Mouse (Mus musculus) gastrocnemius, postnatal 36 days (tissue): ENCODE measurements around the gene Abcc3. TPM values are rescaled to one million over a fixed set of nuclear protein-coding genes. Genes with fewer than 3 reads are reported as not detected.

ENCODE experiments used
- DNase-seq, 2 experiments: peaks; one replicate each; pipeline ENCODE4 v3.0.0; 2022
- intact Hi-C: fragments of 180-260 bp; cut with DNase I; formaldehyde crosslinking; loops from one replicate; pipeline ENCODE4 v1.15.1; 2025
- total RNA-seq, 2 experiments: library from RNA; stranded (reverse); gene quantifications; 2 replicates each; pipeline ENCODE4 v1.2.3; 2021

Abcc3 gene
- total RNA-seq, 2 experiments from 2014 or later, result 0.47 to 0.48 TPM

DNA sequence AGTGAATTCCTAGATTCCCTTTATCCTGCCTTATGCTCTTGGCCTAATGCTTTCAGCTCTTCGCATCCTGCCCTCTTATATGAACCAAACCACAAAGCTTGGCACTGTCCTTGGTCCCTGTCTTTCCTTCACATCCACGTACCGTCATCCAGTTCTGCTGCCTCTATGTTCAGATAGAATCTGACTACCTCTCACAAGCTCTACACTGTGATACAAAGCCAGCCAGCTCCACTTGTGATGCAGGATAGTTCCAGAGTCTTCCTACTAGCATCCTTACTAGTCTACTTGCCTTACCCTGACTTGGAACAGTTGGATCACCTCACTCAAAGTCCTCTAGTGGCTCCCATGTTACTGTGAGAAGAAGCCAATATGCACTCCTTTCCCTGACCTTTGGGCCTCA lies 62.6 kb downstream of the Abcc3 start:
- intact Hi-C loops, result no loop called here

DNA sequence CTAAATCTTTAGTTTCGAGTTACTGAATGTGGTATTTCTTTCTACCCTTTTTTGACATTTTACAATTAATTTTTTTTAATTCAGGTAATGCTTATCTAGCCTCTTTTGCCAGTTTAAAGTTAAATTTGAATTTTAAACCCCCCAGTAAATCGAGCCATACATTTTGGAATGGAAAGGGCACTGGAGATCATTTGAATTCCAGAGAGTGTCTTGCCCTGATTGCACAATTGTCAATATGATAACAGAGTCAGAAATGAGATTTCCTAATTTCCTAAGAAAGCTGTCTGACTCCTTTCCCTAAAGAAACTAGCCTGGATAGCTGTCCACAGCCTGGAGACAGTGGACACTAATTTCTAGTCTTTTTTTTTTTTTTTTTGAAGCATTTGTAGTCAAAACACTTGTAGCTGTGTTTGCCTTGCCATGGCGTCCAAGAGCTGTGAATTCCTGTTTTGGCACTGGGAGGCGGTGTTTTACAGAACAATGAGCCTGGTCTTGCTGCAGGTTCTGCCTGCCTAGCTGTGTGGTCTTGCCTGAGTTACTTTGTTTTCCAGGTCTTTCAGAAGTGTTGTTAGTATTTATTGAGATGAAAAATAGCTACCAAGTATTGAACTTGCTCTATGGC lies 63.4 kb downstream of the Abcc3 start:
- DNase-seq, result peak in 1 of 2 experiments; percentile 22
- intact Hi-C loops, result no loop called here

More for the DNA sequence above, 62.6 kb downstream of the Abcc3 start:
- no peak for DNase-seq

DNA sequence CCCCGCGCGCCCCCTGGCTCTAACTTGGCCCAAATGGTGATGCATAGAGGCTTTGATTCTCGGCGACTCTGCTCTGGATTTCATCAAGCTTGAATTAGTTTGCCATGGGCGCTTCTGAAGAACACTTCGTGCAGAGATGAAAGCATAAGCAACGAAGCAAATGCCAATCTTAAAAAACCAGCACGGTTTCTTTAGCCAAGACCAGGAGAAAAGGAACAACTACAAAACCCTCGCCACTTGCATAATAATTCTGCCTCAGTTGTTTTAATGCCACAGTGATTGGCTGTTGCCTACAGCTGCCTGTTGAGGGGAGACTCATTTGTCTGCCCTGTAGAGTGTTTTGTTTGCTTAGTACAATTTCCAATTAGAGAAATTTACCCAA lies 64.2 kb downstream of the Abcc3 start:
- intact Hi-C loops, result no loop called here

DNA sequence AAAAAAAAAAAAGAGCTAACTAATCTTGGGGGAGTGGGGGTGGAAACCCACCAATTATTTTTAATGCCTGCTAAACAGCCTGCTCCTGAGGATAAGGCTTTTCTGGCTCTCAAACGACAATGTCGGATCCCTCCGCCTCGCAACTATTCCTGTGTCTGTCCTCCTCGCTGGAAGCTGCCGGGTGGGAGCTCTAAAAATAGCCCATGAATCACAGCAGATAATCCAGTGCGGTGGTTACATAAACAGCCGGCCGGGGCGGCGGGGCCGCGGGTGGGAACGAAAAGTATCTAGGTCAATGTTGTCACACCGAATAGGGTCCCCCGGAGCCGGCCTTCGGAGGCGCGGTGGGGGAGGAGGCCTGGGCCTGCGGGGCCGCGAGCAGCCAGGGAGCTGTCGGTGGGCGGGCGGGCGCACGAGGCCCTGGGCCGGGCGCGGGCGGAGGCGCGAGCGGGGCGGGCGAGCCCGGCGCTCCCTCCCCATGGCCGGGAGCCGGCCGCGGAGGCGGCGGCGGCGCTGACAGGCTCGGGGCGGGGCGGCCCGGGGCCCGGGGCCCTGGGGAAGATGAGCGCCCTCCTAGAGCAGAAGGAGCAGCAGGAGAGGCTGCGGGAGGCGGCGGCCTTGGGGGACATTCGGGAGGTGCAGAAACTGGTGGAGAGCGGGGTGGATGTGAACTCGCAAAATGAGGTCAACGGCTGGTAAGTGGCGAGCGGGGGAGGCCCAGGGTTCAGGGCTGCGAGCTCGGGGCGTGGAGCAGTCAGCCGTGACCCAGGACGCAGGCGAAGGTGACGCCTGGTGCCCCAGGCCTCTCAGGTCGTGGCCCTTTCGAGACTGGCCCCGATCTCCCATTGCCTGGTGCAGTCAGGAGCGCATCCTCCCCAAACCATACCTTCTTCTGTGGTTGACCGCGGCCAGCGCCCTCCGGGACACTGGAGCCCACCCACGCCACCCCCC lies 64.8 kb downstream of the Abcc3 start, which contains the start of gene Ankrd40:
TSS of gene Ankrd40 (plus strand) at position 309 of the 951 bp plus-strand sequence.
- DNase-seq, result peak; percentile 93 to 94
- intact Hi-C loops, result no loop called here

More for the DNA sequence above, 64.2 kb downstream of the Abcc3 start:
- no peak for DNase-seq

DNA sequence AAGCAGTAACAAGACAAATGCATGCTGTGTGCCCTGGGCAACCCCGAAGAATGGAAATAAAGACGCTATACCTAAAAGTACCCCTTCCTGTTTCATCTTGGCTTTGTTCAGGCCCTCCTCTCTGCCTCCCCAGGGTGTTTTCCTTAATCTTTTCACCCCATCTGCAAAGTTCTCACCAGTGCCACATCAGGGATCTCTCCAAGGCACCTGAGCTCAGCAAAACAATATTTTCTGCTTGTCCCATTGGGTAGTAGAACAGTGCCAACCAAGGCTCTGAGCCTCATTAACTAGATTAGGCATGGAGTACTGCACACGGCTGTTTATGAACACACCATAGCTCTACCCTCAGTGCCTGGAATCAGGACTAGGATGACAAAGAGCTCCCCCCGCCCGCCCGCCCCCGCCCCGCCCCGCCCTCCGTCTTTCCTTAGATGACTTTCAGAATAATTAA lies 65.8 kb downstream of the Abcc3 start:
- intact Hi-C loops, result no loop called here
- no peak for DNase-seq

DNA sequence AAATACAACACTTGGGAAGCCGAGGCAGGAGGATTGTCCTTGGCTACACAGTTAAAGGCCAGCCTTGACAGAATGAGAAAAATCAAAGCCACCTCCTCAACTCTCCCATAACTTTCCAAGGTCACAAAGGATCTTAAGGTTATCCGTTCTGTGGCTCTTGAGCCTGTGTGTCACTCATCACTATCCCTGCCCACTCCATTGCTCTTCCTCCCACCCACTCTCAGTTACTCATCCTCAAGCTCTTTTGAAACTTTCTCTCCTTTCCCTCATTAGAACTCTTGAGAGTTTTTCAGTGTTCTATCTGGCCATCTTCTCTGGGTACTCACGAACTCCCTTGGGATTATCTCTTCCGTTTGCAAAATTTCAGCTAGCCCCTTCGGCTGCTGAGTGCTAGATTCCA lies 68.2 kb downstream of the Abcc3 start:
- intact Hi-C loops, result no loop called here
- no peak for DNase-seq

DNA sequence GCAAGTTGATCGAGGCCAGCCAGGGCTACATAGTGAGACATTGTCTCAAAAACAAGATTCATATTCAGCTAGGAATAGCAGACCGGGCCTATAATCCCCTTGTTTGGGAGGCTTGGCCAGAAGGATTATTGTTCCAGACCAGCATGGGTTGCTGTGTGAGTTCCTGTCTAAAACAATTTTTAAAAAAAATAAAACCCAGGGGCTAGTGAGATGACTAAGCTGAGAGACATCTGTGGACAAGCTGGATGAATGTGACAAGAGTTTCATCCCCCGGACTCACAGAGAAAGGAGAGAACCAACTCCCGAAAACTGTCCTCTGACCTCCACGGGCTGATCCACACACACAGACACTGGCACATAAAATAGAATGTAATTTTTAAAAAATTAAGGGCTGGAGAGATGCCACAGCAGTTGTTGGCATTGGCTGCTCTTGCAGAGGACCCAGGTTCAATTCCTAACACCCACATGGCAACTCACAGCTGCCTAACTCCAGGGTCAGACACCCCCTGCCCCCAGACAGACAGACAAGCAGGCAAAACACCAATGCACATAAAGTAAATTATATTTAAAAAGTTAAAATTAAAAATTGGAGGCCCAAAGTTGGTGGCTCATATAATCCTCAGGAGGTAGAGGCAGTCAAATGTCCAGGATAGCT lies 69.4 kb downstream of the Abcc3 start:
- intact Hi-C loops, result no loop called here
- DNase-seq, result no peak

DNA sequence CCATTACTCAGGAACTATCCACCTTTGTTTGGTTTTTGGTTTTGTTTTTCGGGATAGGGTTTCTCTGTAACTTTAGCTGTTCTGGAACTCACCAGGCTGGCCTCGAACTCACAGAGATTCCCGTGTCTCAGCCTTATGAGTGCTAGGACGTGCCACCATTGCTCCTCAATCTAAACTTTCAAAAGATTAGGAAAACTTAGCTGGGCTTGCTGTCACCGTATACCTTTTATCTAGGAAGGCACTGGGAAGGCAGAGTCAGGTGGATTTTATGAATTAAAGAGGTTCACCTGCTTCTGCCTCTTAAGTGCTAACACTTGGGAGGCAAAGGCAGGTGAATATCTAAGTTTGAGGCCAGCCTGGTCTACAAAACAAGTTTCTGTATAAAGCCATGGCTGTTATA lies 70.2 kb downstream of the Abcc3 start:
- DNase-seq, result no peak
- intact Hi-C loops, result no loop called here

DNA sequence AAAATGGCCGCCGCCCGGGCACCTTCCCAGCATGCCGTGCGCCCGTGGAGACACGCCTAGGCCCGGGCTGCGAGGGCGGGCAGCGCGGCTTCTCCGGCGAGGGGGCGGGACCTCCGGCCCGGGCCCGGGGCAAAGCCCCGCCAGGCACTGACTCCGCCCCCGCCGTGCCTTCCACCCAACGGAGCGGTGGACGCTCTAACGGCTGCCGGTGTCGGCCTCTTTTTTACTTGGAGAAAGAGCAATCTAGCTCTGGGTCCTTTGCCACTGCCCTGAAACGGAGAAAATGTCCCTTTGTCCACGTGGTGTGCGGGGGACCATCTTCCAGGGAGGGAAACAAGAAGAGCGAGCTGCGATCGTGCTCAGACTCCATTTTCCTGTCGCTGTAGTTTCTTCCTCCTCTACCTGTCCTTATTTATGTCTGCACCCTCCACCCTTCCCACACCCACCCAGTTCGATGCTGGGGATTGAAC lies 70.8 kb downstream of the Abcc3 start, which contains the start of gene Luc7l3:
TSS of gene Luc7l3 (minus strand) at position 58 of the 470 bp plus-strand sequence.
- intact Hi-C loops, result no loop called here
- peak; percentile 93 to 95 for DNase-seq

DNA sequence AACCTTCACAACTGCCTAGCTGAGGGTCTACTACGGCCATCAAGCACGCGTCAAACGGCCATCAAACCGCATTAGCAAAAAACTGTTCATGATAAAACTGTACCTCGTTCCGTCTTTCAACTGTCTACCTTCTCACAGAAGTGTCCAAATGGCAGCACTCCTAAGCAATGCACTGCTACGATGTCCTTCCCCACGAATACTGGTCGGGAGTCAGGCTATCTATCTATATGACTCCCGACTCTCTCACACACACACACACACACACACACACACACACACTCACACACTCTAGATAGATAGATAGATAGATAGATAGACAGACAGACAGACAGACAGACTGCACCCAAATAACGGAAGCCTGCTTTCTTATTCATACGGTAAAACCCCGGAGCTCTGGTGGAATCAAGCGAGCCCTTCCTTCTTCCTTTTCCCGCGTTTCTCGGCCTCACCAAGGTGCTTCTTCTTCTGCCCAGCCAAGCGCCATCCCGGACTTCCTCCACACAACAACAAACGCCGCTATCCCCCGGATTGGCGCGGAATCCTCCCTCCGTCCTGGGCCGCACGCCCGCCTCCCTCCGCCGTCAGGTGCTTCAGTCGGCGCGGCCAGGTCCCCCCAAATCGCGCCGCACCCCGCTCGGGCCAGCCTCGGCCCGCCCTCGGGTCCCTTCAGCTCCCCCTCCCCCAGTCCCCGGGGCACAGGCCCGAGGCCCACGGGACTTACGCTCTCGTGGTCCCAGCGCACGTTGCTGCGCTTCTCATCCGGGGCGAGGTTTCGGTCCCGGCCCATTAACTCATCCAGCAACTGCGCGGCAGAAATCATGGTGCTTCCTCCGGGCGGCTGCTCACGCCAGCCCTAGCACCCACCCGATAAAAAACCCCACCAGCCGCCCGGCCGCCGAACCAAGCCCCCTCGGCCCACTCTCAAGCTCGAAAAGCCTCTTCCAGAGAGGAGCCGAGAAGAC lies 71.5 kb downstream of the Abcc3 start:
- intact Hi-C loops, result no loop called here
- DNase-seq, result peak in 1 of 2 experiments; percentile 35

DNA sequence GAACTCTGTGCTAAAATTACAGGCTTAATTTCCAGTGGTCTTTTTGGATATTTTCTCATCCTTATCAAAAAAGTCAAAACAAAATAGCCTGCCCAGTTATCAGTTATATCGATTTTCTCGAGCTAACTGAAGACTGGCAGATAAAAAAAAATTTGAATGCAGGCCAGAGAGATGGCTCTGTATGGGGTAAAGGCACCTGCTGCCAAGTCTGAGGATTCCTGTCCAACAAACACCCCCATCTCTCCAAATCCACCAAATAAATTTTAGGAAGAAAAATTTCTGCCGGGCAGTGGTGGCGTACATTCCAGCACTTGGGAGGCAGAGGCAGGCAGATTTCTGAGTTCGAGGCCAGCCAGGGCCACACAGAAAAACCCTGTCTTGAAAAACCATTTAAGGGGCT lies 74.7 kb downstream of the Abcc3 start:
- DNase-seq, result no peak
- intact Hi-C loops, result no loop called here

DNA sequence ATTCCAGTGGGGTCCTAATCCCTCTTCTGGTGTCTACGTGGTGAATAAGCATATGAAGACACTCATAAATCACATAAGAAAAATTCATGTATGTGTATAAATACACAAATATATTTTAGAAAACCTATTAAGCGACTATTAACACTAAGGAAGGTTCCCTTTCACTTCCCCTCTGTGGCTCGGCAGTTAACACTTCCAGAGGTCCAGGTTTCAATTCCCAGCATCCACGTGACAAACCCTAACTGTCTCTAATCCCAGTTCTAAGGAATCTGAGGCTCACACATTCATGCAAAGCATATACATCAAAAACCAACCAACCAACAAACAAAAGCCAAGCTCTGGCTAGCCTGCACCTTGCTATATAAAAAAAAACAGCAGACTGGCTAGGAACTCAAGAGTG lies 75.3 kb downstream of the Abcc3 start:
- intact Hi-C loops, result no loop called here
- no peak for DNase-seq

DNA sequence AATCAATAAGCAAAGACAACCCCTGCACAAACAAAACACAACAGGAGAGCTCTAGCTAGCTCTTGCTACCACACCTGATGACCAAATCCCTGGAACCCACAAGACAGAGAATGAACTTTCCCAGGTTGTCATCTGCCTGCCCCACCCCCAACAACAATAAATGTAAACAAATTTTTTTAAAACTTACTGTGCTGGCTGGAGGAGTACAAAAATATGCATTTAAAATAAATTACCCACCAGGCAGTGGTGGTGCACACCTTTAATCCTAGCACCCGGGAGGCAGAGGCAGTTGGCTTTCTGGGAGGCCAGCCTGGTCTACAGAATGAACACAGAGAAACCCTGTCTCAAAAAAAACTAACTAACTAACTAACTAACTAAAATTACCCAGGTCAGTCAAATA lies 75.8 kb downstream of the Abcc3 start:
- no peak for DNase-seq
- intact Hi-C loops, result no loop called here

DNA sequence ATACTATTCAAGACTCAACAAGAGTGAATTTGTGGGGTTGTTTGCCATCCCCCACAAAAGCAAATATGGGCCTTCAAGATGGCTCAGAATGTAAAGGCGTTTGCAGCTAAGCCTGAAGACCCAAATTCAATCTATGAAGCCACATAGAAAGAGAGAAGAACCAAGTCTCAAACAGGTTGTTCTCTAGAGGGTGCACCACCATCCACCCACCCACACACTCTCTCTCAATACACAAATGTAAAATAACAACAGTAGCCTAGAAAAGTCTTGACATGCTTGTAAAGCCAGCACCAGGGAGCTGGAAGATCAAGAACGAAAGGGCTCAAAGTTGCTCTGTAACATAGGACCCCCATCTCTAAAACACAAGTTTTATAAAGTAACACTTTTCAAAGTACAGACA lies 76.3 kb downstream of the Abcc3 start:
- DNase-seq, result no peak
- intact Hi-C loops, result no loop called here

DNA sequence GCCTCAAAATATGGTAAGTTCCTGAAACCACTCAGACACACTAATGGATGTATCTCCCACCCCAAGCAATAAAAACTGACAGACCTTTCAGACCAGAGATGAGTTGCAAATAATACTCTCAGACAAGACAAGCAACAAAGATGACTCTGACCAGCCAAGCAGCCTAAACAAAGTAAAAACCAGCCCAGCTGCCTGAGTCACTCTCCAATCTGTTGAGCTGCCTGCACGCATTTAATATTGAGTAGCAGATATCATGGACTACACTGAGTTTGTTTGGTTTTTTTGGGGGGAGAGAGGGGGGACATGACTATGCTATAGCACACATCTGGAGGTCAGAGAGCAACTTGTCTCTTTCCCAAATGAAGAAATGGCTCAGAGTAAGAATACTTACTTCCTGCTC lies 77.5 kb downstream of the Abcc3 start:
- intact Hi-C loops, result no loop called here
- no peak for DNase-seq

DNA sequence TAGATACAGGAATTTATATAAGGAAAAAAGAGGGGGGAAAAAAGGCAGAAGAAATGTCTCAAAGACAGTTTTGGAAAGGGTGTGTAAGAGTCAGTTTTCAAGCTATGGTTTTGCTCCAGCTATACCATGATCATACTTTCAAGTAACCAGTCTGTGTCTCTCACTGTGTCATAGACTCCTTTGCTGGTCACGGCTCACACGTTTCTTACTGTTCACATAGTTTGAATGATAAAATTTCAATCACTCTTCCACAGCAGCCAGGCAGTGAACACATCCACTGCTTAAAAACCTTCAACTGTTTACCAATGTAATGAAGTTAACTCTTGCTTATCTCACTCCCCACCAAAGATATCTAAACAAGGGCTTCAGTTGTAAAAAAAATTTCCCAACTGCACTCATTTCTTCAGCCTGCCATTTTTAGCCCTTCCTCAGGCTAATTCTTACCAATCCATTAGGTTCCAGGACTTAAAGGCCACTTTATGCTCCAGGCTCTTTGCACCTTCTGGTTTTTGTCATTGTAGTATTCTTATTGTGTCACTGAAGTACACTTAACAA lies 78.6 kb downstream of the Abcc3 start:
- intact Hi-C loops, result no loop called here
- no peak for DNase-seq

DNA sequence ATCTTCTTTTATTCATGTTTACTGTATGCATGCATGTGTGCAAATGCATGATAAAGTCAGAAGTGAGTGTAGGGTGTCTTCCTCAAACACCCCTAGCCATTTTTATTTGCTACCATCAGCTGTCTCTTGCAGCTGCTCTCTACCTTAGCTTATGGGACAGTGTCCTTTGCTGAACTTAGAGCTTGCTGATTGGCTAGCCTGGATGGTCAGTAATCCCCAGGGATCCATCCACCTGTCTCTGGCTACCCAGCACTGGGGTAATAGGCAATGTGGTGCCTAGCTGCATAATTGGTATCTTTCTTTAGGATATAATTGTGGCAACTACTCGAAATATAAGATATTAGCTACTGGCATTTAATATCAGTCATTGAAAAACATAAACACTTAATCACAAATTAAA lies 80.1 kb downstream of the Abcc3 start:
- intact Hi-C loops, result no loop called here
- no peak for DNase-seq

DNA sequence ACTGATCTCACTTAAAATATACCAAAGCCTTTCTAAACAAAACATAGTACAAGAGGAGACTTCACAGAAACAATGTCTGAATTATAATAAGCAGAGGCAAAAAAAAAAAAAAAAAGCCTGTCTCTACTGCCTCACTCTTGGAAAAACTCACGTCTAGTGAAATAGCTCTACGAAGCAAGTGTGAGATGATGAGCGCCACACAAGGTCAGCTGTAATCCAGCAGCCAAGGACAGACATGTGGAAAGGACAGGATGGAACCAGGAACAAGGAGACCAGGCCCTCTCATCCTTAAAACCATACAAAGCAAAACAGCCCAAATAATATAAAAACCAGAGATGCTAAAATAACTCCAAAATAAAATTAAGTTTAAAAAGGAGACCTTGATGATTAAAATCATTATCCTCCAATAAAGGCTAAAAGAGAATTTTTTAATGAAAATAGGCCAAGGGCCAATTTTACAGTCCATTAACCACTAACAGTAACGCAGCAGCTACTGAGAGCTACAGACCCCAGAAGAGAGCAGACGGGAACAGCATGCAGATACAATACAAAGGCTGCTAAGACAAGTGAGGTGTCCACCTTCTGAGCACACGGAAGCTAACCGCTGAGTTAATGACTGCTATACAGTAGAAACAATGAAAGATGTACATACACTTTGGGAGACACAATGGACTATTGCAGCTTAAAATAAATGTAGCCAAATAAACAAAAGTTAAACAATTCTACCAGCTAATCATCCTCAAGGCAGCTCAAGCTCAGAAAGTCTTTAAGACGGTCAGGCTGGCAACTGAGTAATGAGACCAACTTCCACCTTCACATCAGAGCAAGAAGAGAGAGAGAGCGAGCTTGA lies 97.6 kb downstream of the Abcc3 start:
- intact Hi-C loops, result no loop called here
- DNase-seq, result no peak
